Mouse (Mus musculus) stomach, embryonic 14.5 days (tissue): ENCODE data around the gene Unc45b. TPM values are rescaled to one million over a fixed set of nuclear protein-coding genes. Genes with fewer than 3 reads are reported as not detected.
A peak's percentile ranks its signal among the peaks of the same experiment; 100 is the strongest.

Source experiments
- ATAC-seq: fragments of 200-750 bp; cut with Nextera tagmentation; 2 replicates; pipeline ENCODE4 v1.8.0; 2017; ENCODE audit warnings: low read depth, moderate TSS enrichment; ENCODE audit not compliant: insufficient number of reproducible peaks, insufficient read depth, low FRiP score
- H3K27ac ChIP-seq: fragments of 300-500 bp; sonication (generic); 2 replicates; pipeline ENCODE4 v1.5.1; 2014; ENCODE audit warnings: mild to moderate bottlenecking, low read length, moderate library complexity, mixed read lengths
- H3K27me3 ChIP-seq: fragments of 300-500 bp; sonication (generic); 2 replicates; pipeline ENCODE4 v1.6.1; 2014; ENCODE audit warnings: low read length, control low read depth, mixed read lengths; ENCODE audit not compliant: control insufficient read depth, insufficient read depth
- H3K36me3 ChIP-seq: fragments of 300-500 bp; sonication (generic); 2 replicates; pipeline ENCODE4 v1.6.1; 2014; ENCODE audit warnings: mild to moderate bottlenecking, control low read depth, low read length, moderate library complexity, mixed read lengths; ENCODE audit not compliant: control insufficient read depth, insufficient read depth
- H3K4me1 ChIP-seq: fragments of 300-500 bp; sonication (generic); 2 replicates; pipeline ENCODE4 v1.6.1; 2014; ENCODE audit warnings: low read length, control low read depth, mixed read lengths; ENCODE audit not compliant: control insufficient read depth, insufficient read depth
- H3K4me2 ChIP-seq: fragments of 300-500 bp; sonication (generic); replicated peaks from 2 replicates; pipeline ENCODE4 v1.6.1; 2014; ENCODE audit warnings: low read depth, low read length, control low read depth
- H3K4me3 ChIP-seq: fragments of 300-500 bp; sonication (generic); 2 replicates; pipeline ENCODE4 v1.5.1; 2014; ENCODE audit warnings: low read depth, low read length, control low read depth
- H3K9ac ChIP-seq: fragments of 300-500 bp; sonication (generic); replicated peaks from 2 replicates; pipeline ENCODE4 v1.6.1; 2014; ENCODE audit warnings: low read depth, mild to moderate bottlenecking, control low read depth, low read length, moderate library complexity, mixed read lengths
- H3K9me3 ChIP-seq: fragments of 300-500 bp; sonication (generic); 2 replicates; pipeline ENCODE4 v1.6.1; 2016; ENCODE audit warnings: low read depth, low read length, control low read depth; ENCODE audit not compliant: control insufficient read depth
- WGBS: fragments of 180-500 bp; shearing (Covaris S2); extraction: QIAGEN DNeasy Blood & Tissue Kit; methylation state at CpG from one replicate; pipeline ENCODE4 v1.1.7; 2014; 5-methylcytosine and 5-hydroxymethylcytosine counted together
- polyA plus RNA-seq: library from polyadenylated mRNA; unstranded; fragments of >200 nt; fragmentation: Nextera tagmentation; extraction: Ambion mirVana; gene quantifications from 2 replicates; pipeline ENCODE4 v1.2.1, GENCODE M21; 2014

The Unc45b gene
- polyA plus RNA-seq, 1 experiment from 2014 or later, result 1.8 TPM

DNA sequence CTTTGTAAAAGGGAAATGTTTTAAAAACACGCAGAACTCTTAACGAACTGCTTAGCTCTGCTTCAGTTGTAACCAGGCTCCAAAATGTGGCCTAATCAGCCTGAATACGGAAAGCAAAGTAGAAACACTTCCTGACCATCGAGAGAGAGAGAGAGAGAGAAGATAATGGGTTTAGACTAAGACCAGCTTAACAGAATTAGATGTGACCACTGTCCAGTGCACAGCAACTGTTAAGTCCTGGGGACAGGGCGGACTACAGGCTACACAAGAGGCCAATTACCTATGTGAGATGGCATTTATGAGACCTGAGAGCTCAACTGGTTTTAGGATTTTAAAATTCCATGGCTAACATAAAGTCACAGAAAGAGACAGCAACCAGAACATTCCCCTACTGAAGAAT is 42.4 kb upstream of the Unc45b start:
- Histone ChIP-seq H3K4me2 (no peak overlapping the region), H3K27me3 (no peaks in the 10 kb centered on the region), H3K27ac (no peak overlapping the region), H3K4me1 (no peaks in the 10 kb centered on the region), H3K36me3 (no peaks in the 10 kb centered on the region), H3K9me3 (no peaks in the 10 kb centered on the region), H3K9ac (no peak overlapping the region), H3K4me3 (no peak overlapping the region)
- no peak for ATAC-seq
- 79% methylated on average over 5 of the region's 5 CpGs for WGBS

- ATAC-seq, result no peak
- Histone ChIP-seq H3K27me3 (no peaks in the 10 kb centered on the region), H3K36me3 (no peaks in the 10 kb centered on the region), H3K4me3 (peak overlapping the region; percentile 77; the same call in 1 of the 2 replicates), H3K4me1 (no peaks in the 10 kb centered on the region), H3K9ac (no peak overlapping the region), H3K9me3 (no peaks in the 10 kb centered on the region), H3K27ac (no peak overlapping the region), H3K4me2 (peak overlapping the region; percentile 72)
- 68% methylated on average over 9 of the region's 9 CpGs for WGBS
Measured at GRCm38 (mm10) chr11:82869506-82870172, 40.7 kb upstream of the Unc45b start.

GRCm38 (mm10) chr11:82870173-82871030 is 39.9 kb upstream of the Unc45b start:
- Histone ChIP-seq H3K9ac (peak overlapping the region; percentile 61), H3K4me2 (peak overlapping the region; percentile 72), H3K27ac (peak overlapping the region; percentile 52; the same call in 1 of the 2 replicates), H3K4me1 (no peaks in the 10 kb centered on the region), H3K9me3 (no peaks in the 10 kb centered on the region), H3K27me3 (no peaks in the 10 kb centered on the region), H3K4me3 (peak overlapping the region; percentile 77), H3K36me3 (no peaks in the 10 kb centered on the region)
- ATAC-seq, result peak; percentile 43
- 3% methylated on average over 36 of the region's 36 CpGs for WGBS

DNA sequence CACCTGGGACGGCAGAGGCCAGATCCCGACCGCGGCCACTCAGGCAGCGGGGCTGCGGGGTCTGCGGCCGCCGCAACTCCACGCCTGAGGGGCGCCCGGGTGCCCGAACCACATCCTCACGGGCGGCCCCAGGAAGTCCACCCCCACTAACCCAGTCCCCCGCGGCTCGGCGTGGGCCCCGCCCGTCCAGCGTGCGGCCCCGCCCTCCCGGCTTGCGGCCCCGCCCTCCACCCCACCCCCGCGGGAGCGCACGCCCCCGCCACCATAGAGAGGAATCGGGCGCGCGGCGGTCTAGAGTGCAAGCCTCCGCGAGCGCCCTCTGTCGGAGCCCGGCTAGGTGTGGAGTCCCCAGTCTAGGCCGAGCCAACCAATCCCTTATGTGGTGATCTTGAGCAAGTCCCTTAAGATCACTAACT is 39.3 kb upstream of the Unc45b start, which contains the start of gene Rffl:
TSS of gene Rffl (minus strand) at position 180 of the 416 bp plus-strand sequence.
- Histone ChIP-seq H3K9me3 (no peaks in the 10 kb centered on the region), H3K9ac (peak within 1 kb of the TSS; percentile 61), H3K4me2 (peak within 1 kb of the TSS; percentile 72), H3K36me3 (no peaks in the 10 kb centered on the region), H3K4me3 (peak within 1 kb of the TSS; percentile 77), H3K4me1 (no peaks in the 10 kb centered on the region), H3K27ac (peak within 1 kb of the TSS; percentile 52; the same call in 1 of the 2 replicates), H3K27me3 (no peaks in the 10 kb centered on the region)
- peak; percentile 95 for ATAC-seq
- 1% methylated on average over 43 of the region's 43 CpGs for WGBS

GRCm38 (mm10) chr11:82874924-82875323 is 35.4 kb upstream of the Unc45b start:
- Histone ChIP-seq H3K4me3 (no peak overlapping the region), H3K27me3 (no peaks in the 10 kb centered on the region), H3K9ac (no peak overlapping the region), H3K9me3 (no peaks in the 10 kb centered on the region), H3K27ac (no peak overlapping the region), H3K4me1 (no peaks in the 10 kb centered on the region), H3K4me2 (no peak overlapping the region), H3K36me3 (no peaks in the 10 kb centered on the region)
- 43% methylated on average over 5 of the region's 5 CpGs for whole genome bisulfite sequencing
- ATAC-seq, result no peak

DNA sequence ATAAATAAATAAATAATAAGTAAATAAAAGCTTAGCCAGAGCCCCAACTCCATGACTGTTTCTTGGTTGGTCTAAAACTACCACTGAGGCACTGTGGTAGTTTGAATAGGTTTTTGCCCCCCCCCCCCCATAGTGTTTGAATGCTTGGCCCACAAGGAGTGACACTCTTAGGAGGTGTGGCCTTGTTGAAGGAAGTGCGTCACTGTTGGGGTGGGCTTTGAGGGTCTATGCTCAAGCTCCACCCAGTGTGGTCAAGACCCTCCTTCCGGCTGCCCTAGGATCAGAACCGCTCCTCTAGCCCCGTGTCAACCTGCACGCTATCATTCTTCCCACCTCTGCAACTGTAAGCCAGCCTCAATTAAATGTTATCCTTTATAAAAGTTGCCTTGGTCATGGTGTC is 34.7 kb upstream of the Unc45b start:
- H3K9ac ChIP-seq, result no peak overlapping the region
- WGBS, result 86% methylated on average over 5 of the region's 5 CpGs
- H3K36me3 ChIP-seq, result no peaks in the 10 kb centered on the region
- ATAC-seq, result no peak
- H3K4me2 ChIP-seq, result no peak overlapping the region
- H3K4me3 ChIP-seq, result no peak overlapping the region
- no peaks in the 10 kb centered on the region for H3K27me3 ChIP-seq
- H3K9me3 ChIP-seq, result no peaks in the 10 kb centered on the region
- no peak overlapping the region for H3K27ac ChIP-seq
- H3K4me1 ChIP-seq, result no peaks in the 10 kb centered on the region

- 81% methylated on average over 7 of the region's 7 CpGs for WGBS
- no peak for ATAC-seq
Measured at GRCm38 (mm10) chr11:82877726-82878344, 32.5 kb upstream of the Unc45b start.

DNA sequence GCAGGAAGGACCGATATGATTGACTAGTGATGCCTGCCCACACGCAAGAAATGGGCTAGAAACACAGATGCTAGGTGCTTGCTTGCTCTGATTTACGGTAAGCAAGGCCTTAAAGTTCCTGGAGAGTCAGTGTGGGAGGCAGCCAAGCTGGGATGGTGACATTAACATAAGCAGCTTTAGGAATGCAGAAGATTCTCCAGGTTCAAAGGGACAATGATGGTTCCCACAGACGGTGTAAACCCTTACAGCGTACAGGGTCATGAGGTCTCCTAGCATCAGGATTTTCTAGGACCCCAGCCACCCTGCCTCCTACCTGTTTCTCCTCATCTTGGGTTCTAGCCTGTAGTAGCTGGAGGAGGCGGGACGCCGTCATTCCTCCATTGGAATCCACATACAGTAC is 27.2 kb upstream of the Unc45b start:
- Histone ChIP-seq H3K9ac (no peak overlapping the region), H3K9me3 (no peaks in the 10 kb centered on the region), H3K4me1 (peaks cover under 1% of the 10 kb centered on the region; the same call in 1 of the 2 replicates), H3K4me3 (no peak overlapping the region), H3K36me3 (0 out of 2 replicates have a peak, but pooled peaks cover 5% of the 10 kb centered on the region), H3K27ac (no peak overlapping the region), H3K27me3 (no peaks in the 10 kb centered on the region), H3K4me2 (no peak overlapping the region)
- 65% methylated on average over 8 of the region's 8 CpGs for WGBS
- no peak for ATAC-seq

More at GRCm38 (mm10) chr11:82877726-82878344, 32.5 kb upstream of the Unc45b start:
- H3K4me1 ChIP-seq, result no peaks in the 10 kb centered on the region
- H3K36me3 ChIP-seq, result 0 out of 2 replicates have a peak, but pooled peaks cover 5% of the 10 kb centered on the region
- no peaks in the 10 kb centered on the region for H3K27me3 ChIP-seq
- H3K9ac ChIP-seq, result no peak overlapping the region
- no peaks in the 10 kb centered on the region for H3K9me3 ChIP-seq
- H3K4me3 ChIP-seq, result no peak overlapping the region
- no peak overlapping the region for H3K4me2 ChIP-seq
- H3K27ac ChIP-seq, result no peak overlapping the region
